Mouse (Mus musculus) lung, adult 2 months (tissue): ENCODE data around the gene Mob3b.

Source experiments
- CTCF ChIP-seq: fragments of 200-500 bp; IDR thresholded peaks from 2 replicates; pipeline ENCODE4 v1.5.1; 2011; ENCODE audit warnings: mild to moderate bottlenecking, low read length, control low read depth; ENCODE audit not compliant: insufficient read depth
- POLR2A ChIP-seq: fragments of 200-500 bp; IDR thresholded peaks from 2 replicates; pipeline ENCODE4 v1.6.1; 2011; ENCODE audit warnings: low read depth, mild to moderate bottlenecking, control low read depth, low read length, borderline replicate concordance; ENCODE audit errors: extremely low read depth

DNA sequence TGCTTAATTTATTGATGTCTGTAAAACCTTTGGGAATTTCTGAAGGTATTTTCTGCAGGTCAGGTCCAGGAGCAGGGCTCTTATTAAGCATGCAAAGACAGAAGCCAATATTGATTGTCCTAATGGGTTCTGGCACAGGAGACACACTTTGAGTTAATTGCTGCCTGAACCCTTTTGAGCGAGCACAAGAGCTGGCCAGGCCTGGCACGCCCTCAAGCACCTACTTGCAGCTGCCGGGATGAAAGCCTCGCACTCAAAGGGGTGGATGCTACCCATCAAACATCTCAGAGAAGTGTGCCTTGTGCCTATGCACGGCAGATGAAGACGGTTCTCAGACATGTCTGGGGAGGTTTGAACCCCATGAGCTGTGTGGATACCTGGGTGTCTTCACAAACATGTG lies 151.2 kb downstream of the Mob3b start:
- TF ChIP-seq CTCF, result no peak
- no peak for TF ChIP-seq POLR2A
